Mouse (Mus musculus): Measurements from ENCODE around the gene Zfp472. TPM values are rescaled to one million over a fixed set of nuclear protein-coding genes. Genes with fewer than 3 reads are reported as not detected.

The Zfp472 gene
- total and polyA plus RNA-seq, 3 experiments: 0.62 to 2.7 (median 2.3) TPM

GRCm38 (mm10) chr17:32924658-32925312 is 40.8 kb upstream of the Zfp472 start:
- 15% methylated on average over 32 of the region's 32 CpGs for WGBS

DNA sequence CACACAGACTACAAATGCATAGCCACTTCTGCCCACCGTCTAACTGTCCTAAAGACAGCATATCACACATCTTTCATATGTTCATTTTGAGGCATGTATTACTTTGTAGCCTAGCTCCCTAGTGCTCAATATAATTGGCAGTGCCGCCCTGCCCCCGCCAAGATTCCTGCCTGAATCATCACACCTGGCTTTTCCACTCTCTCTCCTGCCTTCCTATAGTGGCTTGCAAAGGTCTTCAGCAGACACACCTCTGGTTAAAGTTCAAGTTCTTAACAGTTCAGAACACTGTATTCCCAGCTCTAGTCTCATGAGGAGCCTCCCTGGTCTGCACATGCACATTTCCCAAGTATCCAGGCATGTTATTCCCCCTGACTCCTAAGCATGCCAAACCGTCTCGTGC is 37.8 kb upstream of the Zfp472 start:
- intact Hi-C loops (cut with DNase I): no loop called here
- Histone ChIP-seq H3K79me2 (replicated peaks; ENCODE audit: control insufficient read depth, insufficient read depth, low read length) (no peaks in the 10 kb centered on the region), H3K27ac (no peak overlapping the region), H3K36me3 (ENCODE audit: control insufficient read depth, insufficient read depth, low read length) (no peaks in the 10 kb centered on the region), H3K27me3 (ENCODE audit: control insufficient read depth, insufficient read depth, low read length) (no peaks in the 10 kb centered on the region), H3K4me3 (no peak overlapping the region), H3K4me1 (ENCODE audit: control insufficient read depth, insufficient read depth, low read length) (peaks cover 5% of the 10 kb centered on the region), H3K9ac (ENCODE audit: low read depth, low read length) (no peak overlapping the region)
- WGBS: 83% methylated on average over 5 of the region's 5 CpGs
- no peak for DNase-seq
- no peak for TF ChIP-seq CTCF (IDR thresholded peaks at IDR 0.05)
- TF ChIP-seq POLR2A (IDR thresholded peaks at IDR 0.05; ENCODE audit: insufficient read depth, low read depth, low read length): no peak
- no peak for TF ChIP-seq EP300 (IDR thresholded peaks at IDR 0.05; ENCODE audit: insufficient read depth, low read depth, low read length)

More at GRCm38 (mm10) chr17:32924658-32925312, 40.8 kb upstream of the Zfp472 start:
- Histone ChIP-seq H3K27me3 (ENCODE audit: control insufficient read depth, insufficient read depth, low read length) (no peaks in the 10 kb centered on the region), H3K4me1 (ENCODE audit: control insufficient read depth, insufficient read depth, low read length) (peaks cover 5% of the 10 kb centered on the region), H3K4me3 (peak overlapping the region; percentile 48), H3K27ac (peak overlapping the region; percentile 70), H3K9ac (ENCODE audit: low read depth, low read length) (peak overlapping the region; percentile 83), H3K36me3 (ENCODE audit: control insufficient read depth, insufficient read depth, low read length) (no peaks in the 10 kb centered on the region), H3K79me2 (replicated peaks; ENCODE audit: control insufficient read depth, insufficient read depth, low read length) (no peaks in the 10 kb centered on the region)
- TF ChIP-seq EP300 (IDR thresholded peaks at IDR 0.05; ENCODE audit: insufficient read depth, low read depth, low read length) (0 out of 2 replicates have a peak, but pooled peaks have one; percentile 51), POLR2A (IDR thresholded peaks at IDR 0.05; ENCODE audit: insufficient read depth, low read depth, low read length) (peak; percentile 87), CTCF (IDR thresholded peaks at IDR 0.05) (0 out of 2 replicates have a peak, but pooled peaks have one; percentile 14)
- peak; percentile 82 to 84 for DNase-seq
- intact Hi-C loops (cut with DNase I): loop anchor here (2.0 kb wide), 1 partner anchor 22 kb away; the partner anchor contains the start of gene Cyp4f13

GRCm38 (mm10) chr17:32939831-32940230 is 25.8 kb upstream of the Zfp472 start:
- WGBS: 83% methylated on average over 4 of the region's 4 CpGs
- H3K9ac ChIP-seq (ENCODE audit: low read depth, low read length): no peak overlapping the region

GRCm38 (mm10) chr17:32943661-32944060 is 22.0 kb upstream of the Zfp472 start:
- DNase-seq: no peak
- no peak overlapping the region for H3K4me3 ChIP-seq
- intact Hi-C loops (cut with DNase I): loop anchor here (10.0 kb wide), 1 partner anchor 409 kb away; the partner anchor contains the start of gene Cyp4f16
- H3K27me3 ChIP-seq (ENCODE audit: control insufficient read depth, insufficient read depth, low read length): no peaks in the 10 kb centered on the region
- no peak overlapping the region for H3K27ac ChIP-seq
- no peak for TF ChIP-seq POLR2A (IDR thresholded peaks at IDR 0.05; ENCODE audit: insufficient read depth, low read depth, low read length)
- no peak for TF ChIP-seq EP300 (IDR thresholded peaks at IDR 0.05; ENCODE audit: insufficient read depth, low read depth, low read length)
- TF ChIP-seq CTCF (IDR thresholded peaks at IDR 0.05): no peak
- no peak overlapping the region for H3K9ac ChIP-seq (ENCODE audit: low read depth, low read length)
- WGBS: 79% methylated on average over 3 of the region's 3 CpGs
- H3K36me3 ChIP-seq (ENCODE audit: control insufficient read depth, insufficient read depth, low read length): no peaks in the 10 kb centered on the region
- peaks cover 10% of the 10 kb centered on the region for H3K4me1 ChIP-seq (ENCODE audit: control insufficient read depth, insufficient read depth, low read length)
- no peaks in the 10 kb centered on the region for H3K79me2 ChIP-seq (replicated peaks; ENCODE audit: control insufficient read depth, insufficient read depth, low read length)

More at GRCm38 (mm10) chr17:32939831-32940230, 25.8 kb upstream of the Zfp472 start:
- Histone ChIP-seq H3K4me3 (no peak overlapping the region), H3K36me3 (ENCODE audit: control insufficient read depth, insufficient read depth, low read length) (no peaks in the 10 kb centered on the region), H3K4me1 (ENCODE audit: control insufficient read depth, insufficient read depth, low read length) (no peaks in the 10 kb centered on the region; the same call in 1 of the 2 replicates), H3K79me2 (replicated peaks; ENCODE audit: control insufficient read depth, insufficient read depth, low read length) (no peaks in the 10 kb centered on the region), H3K27me3 (ENCODE audit: control insufficient read depth, insufficient read depth, low read length) (no peaks in the 10 kb centered on the region), H3K27ac (no peak overlapping the region)
- TF ChIP-seq CTCF (IDR thresholded peaks at IDR 0.05) (no peak), POLR2A (IDR thresholded peaks at IDR 0.05; ENCODE audit: insufficient read depth, low read depth, low read length) (no peak), EP300 (IDR thresholded peaks at IDR 0.05; ENCODE audit: insufficient read depth, low read depth, low read length) (no peak)
- DNase-seq: no peak
- intact Hi-C loops (cut with DNase I): loop anchor here (10.0 kb wide), 1 partner anchor 405 kb away; the partner anchor contains the start of gene Cyp4f16

DNA sequence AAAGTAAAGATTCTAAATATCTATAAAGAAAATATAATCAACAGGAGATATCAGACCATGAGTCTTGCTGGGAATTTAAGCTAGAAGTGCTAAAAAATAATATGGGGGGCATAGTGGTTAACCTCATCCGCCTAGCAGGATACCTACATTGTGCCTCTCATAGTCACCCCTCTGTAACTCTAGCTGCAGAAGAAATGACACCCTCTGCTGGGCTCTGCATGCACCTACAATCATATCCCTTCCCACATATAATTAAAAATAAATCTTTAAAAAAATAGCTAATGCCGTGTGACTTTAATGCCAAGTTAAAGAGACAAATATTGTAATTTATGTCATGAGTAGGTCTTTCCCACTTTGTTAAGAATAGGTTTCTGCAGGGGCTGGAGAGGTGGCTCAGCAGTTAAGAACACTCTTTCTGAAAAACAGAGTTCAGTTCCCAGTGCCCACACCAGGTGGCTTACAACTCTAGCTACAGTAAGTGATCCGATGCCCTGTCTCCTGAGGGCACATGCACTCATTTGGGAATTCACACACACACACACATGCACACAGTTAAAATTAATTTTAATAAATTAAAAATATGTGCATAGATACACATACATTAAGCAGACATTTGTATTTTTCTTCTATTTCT is 21.1 kb upstream of the Zfp472 start:
- intact Hi-C loops (cut with DNase I): loop anchor here (5.0 to 10.0 kb wide), 3 partner anchors 157 to 410 kb away; partner anchors contain the start of genes Cyp4f16 and Zfp871
- no peak overlapping the region for H3K27ac ChIP-seq

More for the DNA sequence above, 21.1 kb upstream of the Zfp472 start:
- H3K4me3 ChIP-seq: no peak overlapping the region
- DNase-seq: no peak
- no peak overlapping the region for H3K9ac ChIP-seq (ENCODE audit: low read depth, low read length)
- H3K4me1 ChIP-seq (ENCODE audit: control insufficient read depth, insufficient read depth, low read length): peaks cover 10% of the 10 kb centered on the region
- H3K27me3 ChIP-seq (ENCODE audit: control insufficient read depth, insufficient read depth, low read length): no peaks in the 10 kb centered on the region
- no peaks in the 10 kb centered on the region for H3K79me2 ChIP-seq (replicated peaks; ENCODE audit: control insufficient read depth, insufficient read depth, low read length)
- 65% methylated on average over 3 of the region's 3 CpGs for WGBS
- no peak for TF ChIP-seq POLR2A (IDR thresholded peaks at IDR 0.05; ENCODE audit: insufficient read depth, low read depth, low read length)
- peak; percentile 47 for TF ChIP-seq CTCF (IDR thresholded peaks at IDR 0.05)
- TF ChIP-seq EP300 (IDR thresholded peaks at IDR 0.05; ENCODE audit: insufficient read depth, low read depth, low read length): no peak
- H3K36me3 ChIP-seq (ENCODE audit: control insufficient read depth, insufficient read depth, low read length): no peaks in the 10 kb centered on the region

Data from heart, adult 2 months (tissue).